Mouse (Mus musculus) MEL (cell line): ENCODE data around the gene Ciart. TPM values are rescaled to one million over a fixed set of nuclear protein-coding genes. Genes with fewer than 3 reads are reported as not detected.

Source experiments
- DNase-seq: peaks from one replicate; pipeline ENCODE4 v3.0.0; 2011; ENCODE audit warnings: low read depth, low spot score
- H3K27ac ChIP-seq: 2 replicates; pipeline ENCODE4 v1.5.1; 2012; ENCODE audit warnings: low read depth, mild to moderate bottlenecking, control low read depth, low read length, moderate library complexity; ENCODE audit not compliant: control insufficient read depth
- H3K27me3 ChIP-seq, 2 experiments: fragments of 150-350 bp in 1 of 2; sonication (generic) in 1 of 2; 2 replicates each; pipeline ENCODE4 v1.6.1; 2012; ENCODE audit warnings: low read length in 2 of 2, mild to moderate bottlenecking in 2 of 2, improper control_type of control experiment in 1 of 2, moderate library complexity in 1 of 2; ENCODE audit not compliant: insufficient read depth in 2 of 2, control insufficient read depth in 1 of 2
- H3K36me3 ChIP-seq, 2 experiments: 2 replicates each; pipeline ENCODE4 v1.6.1; 2012 to 2014; ENCODE audit warnings: low read length in 2 of 2, improper control_type of control experiment in 1 of 2, inconsistent platforms in 1 of 2, mild to moderate bottlenecking in 1 of 2; ENCODE audit not compliant: insufficient read depth in 2 of 2, control insufficient read depth in 1 of 2
- H3K4me1 ChIP-seq, 2 experiments: fragments of 150-350 bp in 1 of 2; sonication (generic) in 1 of 2; 2 replicates each; pipeline ENCODE4 v1.6.1; 2012; ENCODE audit warnings: low read length in 2 of 2, improper control_type of control experiment in 1 of 2, mild to moderate bottlenecking in 1 of 2; ENCODE audit not compliant: insufficient read depth in 2 of 2, control insufficient read depth in 1 of 2
- H3K4me3 ChIP-seq, 2 experiments: fragments of 150-350 bp in 1 of 2; sonication (generic) in 1 of 2; 2 replicates each; pipeline ENCODE4 v1.5.1; 2012; ENCODE audit warnings: low read depth in 2 of 2, low read length in 2 of 2, mild to moderate bottlenecking in 2 of 2, moderate library complexity in 2 of 2, control low read depth in 1 of 2, improper control_type of control experiment in 1 of 2; ENCODE audit not compliant: control insufficient read depth in 1 of 2, insufficient read depth in 1 of 2
- H3K79me2 ChIP-seq: 2 replicates; pipeline ENCODE4 v1.6.1; 2012; ENCODE audit warnings: mild to moderate bottlenecking, low read length, moderate library complexity; ENCODE audit not compliant: control insufficient read depth, poor library complexity, insufficient read depth
- H3K9ac ChIP-seq: 2 replicates; pipeline ENCODE4 v1.6.1; 2012; ENCODE audit warnings: low read depth, mild to moderate bottlenecking, control low read depth, low read length, moderate library complexity; ENCODE audit not compliant: control insufficient read depth, poor library complexity, severe bottlenecking
- H3K9me3 ChIP-seq: fragments of 150-350 bp; sonication (generic); replicated peaks from 2 replicates; pipeline ENCODE4 v1.6.1; 2012; ENCODE audit warnings: mild to moderate bottlenecking, low read length, improper control_type of control experiment, moderate library complexity; ENCODE audit not compliant: insufficient read depth
- CHD1 ChIP-seq: IDR thresholded peaks from 2 replicates; pipeline ENCODE4 v1.6.1; 2012; ENCODE audit warnings: low read depth, mild to moderate bottlenecking, inconsistent platforms, low read length, improper control_type of control experiment
- CHD2 ChIP-seq: IDR thresholded peaks from 2 replicates; pipeline ENCODE4 v1.6.1; 2011; ENCODE audit warnings: low read length, improper control_type of control experiment
- CTCF ChIP-seq, 3 experiments: IDR thresholded peaks in 2 of 3; conservative IDR thresholded peaks in 1 of 3; 2 replicates each; pipeline ENCODE4 v1.5.1; 2011 to 2012; ENCODE audit warnings: low read length in 3 of 3, low read depth in 2 of 3, mild to moderate bottlenecking in 2 of 3, improper control_type of control experiment in 1 of 3, inconsistent platforms in 1 of 3, mixed read lengths in 1 of 3, moderate library complexity in 1 of 3; ENCODE audit not compliant: control insufficient read depth in 1 of 3, insufficient read depth in 1 of 3, poor library complexity in 1 of 3, severe bottlenecking in 1 of 3
- E2F4 ChIP-seq: IDR thresholded peaks from 2 replicates; pipeline ENCODE4 v1.6.1; 2011; ENCODE audit warnings: low read depth, low read length, improper control_type of control experiment, borderline replicate concordance
- EP300 ChIP-seq, 2 experiments: IDR thresholded peaks; 2 replicates each; pipeline ENCODE4 v1.6.1; 2011; ENCODE audit warnings: improper control_type of control experiment in 2 of 2, low read length in 2 of 2, low read depth in 1 of 2, mild to moderate bottlenecking in 1 of 2
- GABPA ChIP-seq: IDR thresholded peaks from 2 replicates; pipeline ENCODE4 v1.6.1; 2012; ENCODE audit warnings: low read depth, mild to moderate bottlenecking, inconsistent platforms, low read length, improper control_type of control experiment, moderate library complexity
- HCFC1 ChIP-seq: IDR thresholded peaks from 2 replicates; pipeline ENCODE4 v1.6.1; 2012; ENCODE audit warnings: low read depth, mild to moderate bottlenecking, inconsistent platforms, low read length, improper control_type of control experiment, moderate library complexity
- KAT2A ChIP-seq: conservative IDR thresholded peaks from 2 replicates; pipeline ENCODE4 v1.6.1; 2012; ENCODE audit warnings: low read depth, low read length, improper control_type of control experiment, inconsistent platforms
- MAFK ChIP-seq: IDR thresholded peaks from 2 replicates; pipeline ENCODE4 v1.6.1; 2011; ENCODE audit warnings: low read depth, mild to moderate bottlenecking, low read length, improper control_type of control experiment, borderline replicate concordance
- MAX ChIP-seq: IDR thresholded peaks from 2 replicates; pipeline ENCODE4 v1.6.1; 2011; ENCODE audit warnings: low read length, improper control_type of control experiment
- MAZ ChIP-seq: IDR thresholded peaks from 2 replicates; pipeline ENCODE4 v1.6.1; 2012; ENCODE audit warnings: low read depth, mild to moderate bottlenecking, inconsistent platforms, low read length, improper control_type of control experiment
- MEF2A ChIP-seq: IDR thresholded peaks from 2 replicates; pipeline ENCODE4 v1.6.1; 2014; ENCODE audit warnings: low read depth, mild to moderate bottlenecking, inconsistent platforms, low read length, improper control_type of control experiment; ENCODE audit not compliant: poor library complexity, insufficient replicate concordance, severe bottlenecking; ENCODE audit errors: extremely low read depth
- MYC ChIP-seq: IDR thresholded peaks from 2 replicates; pipeline ENCODE4 v1.6.1; 2011; ENCODE audit warnings: low read depth, mild to moderate bottlenecking, low read length, improper control_type of control experiment, moderate library complexity
- NRF1 ChIP-seq: IDR thresholded peaks from 2 replicates; pipeline ENCODE4 v1.6.1; 2014; ENCODE audit warnings: low read depth, mild to moderate bottlenecking, inconsistent platforms, low read length, improper control_type of control experiment, moderate library complexity; ENCODE audit not compliant: poor library complexity, insufficient read depth, severe bottlenecking
- POLR2A ChIP-seq, 2 experiments: IDR thresholded peaks; 2 replicates each; pipeline ENCODE4 v1.6.1; 2011 to 2012; ENCODE audit warnings: low read length in 2 of 2, mild to moderate bottlenecking in 2 of 2, control low read depth in 1 of 2, improper control_type of control experiment in 1 of 2, low read depth in 1 of 2, moderate library complexity in 1 of 2; ENCODE audit not compliant: control insufficient read depth in 1 of 2, insufficient read depth in 1 of 2, poor library complexity in 1 of 2
- POLR2AphosphoS2 ChIP-seq: IDR thresholded peaks from 2 replicates; pipeline ENCODE4 v1.6.1; 2011; ENCODE audit warnings: low read length, improper control_type of control experiment
- POLR2AphosphoS5 ChIP-seq: IDR thresholded peaks from 2 replicates; pipeline ENCODE4 v1.6.1; 2012; ENCODE audit warnings: low read depth, borderline replicate concordance, mild to moderate bottlenecking, inconsistent platforms, low read length, moderate library complexity, mixed read lengths
- SIN3A ChIP-seq: IDR thresholded peaks from 2 replicates; pipeline ENCODE4 v1.6.1; 2012; ENCODE audit warnings: low read length, improper control_type of control experiment, inconsistent platforms
- TBP ChIP-seq: IDR thresholded peaks from 2 replicates; pipeline ENCODE4 v1.8.0; 2011; ENCODE audit warnings: low read depth, low read length, improper control_type of control experiment
- UBTF ChIP-seq: IDR thresholded peaks from 2 replicates; pipeline ENCODE4 v1.6.1; 2012; ENCODE audit warnings: low read depth, mild to moderate bottlenecking, inconsistent platforms, low read length, improper control_type of control experiment, moderate library complexity, borderline replicate concordance; ENCODE audit not compliant: insufficient read depth
- USF1 ChIP-seq: IDR thresholded peaks from 2 replicates; pipeline ENCODE4 v1.6.1; 2014; ENCODE audit warnings: low read depth, mild to moderate bottlenecking, inconsistent platforms, low read length, improper control_type of control experiment, moderate library complexity
- ZC3H11A ChIP-seq: IDR thresholded peaks from 2 replicates; pipeline ENCODE4 v1.6.1; 2012; ENCODE audit warnings: low read depth, mild to moderate bottlenecking, inconsistent platforms, low read length, improper control_type of control experiment
- ZMIZ1 ChIP-seq: IDR thresholded peaks from 2 replicates; pipeline ENCODE4 v1.6.1; 2012; ENCODE audit warnings: low read depth, mild to moderate bottlenecking, inconsistent platforms, low read length, improper control_type of control experiment, moderate library complexity
- polyA plus RNA-seq, 2 experiments: library from polyadenylated mRNA; stranded (reverse) in 1 of 2; unstranded in 1 of 2; fragments of >175 nt in 1 of 2; fragments of >200 nt in 1 of 2; gene quantifications; 2 replicates each; pipeline versions ENCODE4 v1.2.1 to v1.2.4; 2012; ENCODE audit warnings: low replicate concordance in 2 of 2, low read depth in 1 of 2; ENCODE audit not compliant: insufficient read length in 2 of 2, insufficient read depth in 1 of 2, missing spikeins in 1 of 2
- total RNA-seq: library from RNA; depleted of rRNA; stranded (reverse); fragments of 300-350 nt; gene quantifications from 2 replicates; pipeline ENCODE4 v1.2.3, GENCODE M21; 2012

Gene Ciart
- total and polyA plus RNA-seq, 3 experiments: 4.9 to 23.8 TPM; not detected in 1

GRCm38 (mm10) chr3:95928658-95929503 is 46.8 kb upstream of the Ciart start, which contains the start of gene Anp32e (continued):
- peak; percentile 77 for TF ChIP-seq HCFC1
- peak; percentile 91 for TF ChIP-seq SIN3A
- TF ChIP-seq ZC3H11A: no peak
- peak; percentile 92 to 97 for TF ChIP-seq POLR2A (IDR thresholded peaks at IDR 0.05; ENCODE audit: control insufficient read depth in 1 of 2, insufficient read depth in 1 of 2, low read depth in 1 of 2, low read length in 2 of 2, poor library complexity in 1 of 2)
- TF ChIP-seq GABPA: no peak
- TF ChIP-seq UBTF: peak; percentile 80; the same call in 1 of the 2 replicates
- TF ChIP-seq MEF2A: no peak
- TF ChIP-seq NRF1: peak; percentile 55; the same call in 1 of the 2 replicates
- peak; percentile 91 for TF ChIP-seq MAX
- no peak for TF ChIP-seq CTCF (IDR thresholded peaks at IDR 0.05 in 2 of 3, conservative IDR thresholded peaks at IDR 0.05 in 1 of 3; ENCODE audit: control insufficient read depth in 1 of 3, insufficient read depth in 1 of 3, low read depth in 2 of 3, low read length in 3 of 3, poor library complexity in 1 of 3, severe bottlenecking in 1 of 3)
- TF ChIP-seq POLR2AphosphoS5: peak; percentile 90
- TF ChIP-seq POLR2AphosphoS2: peak; percentile 94
- peak; percentile 90 for TF ChIP-seq ZMIZ1
- TF ChIP-seq MAFK: no peak
- peak; percentile 99 for TF ChIP-seq E2F4
- TF ChIP-seq CHD1: peak; percentile 90; the same call in 1 of the 2 replicates
- TF ChIP-seq CHD2: peak; percentile 92
- TF ChIP-seq KAT2A: peak; percentile 74
- peak; percentile 92 for TF ChIP-seq MAZ
- TF ChIP-seq USF1: 0 out of 2 replicates have a peak, but pooled peaks have one; percentile 42
- peak; percentile 63; the same call in 1 of the 2 replicates for TF ChIP-seq MYC

- Histone ChIP-seq H3K4me1 (peaks cover 17 to 30% of the 10 kb centered on the region in 2 experiments), H3K4me3 (peak overlapping the region; percentile 54 to 70), H3K36me3 (peaks cover 0 to 38% of the 10 kb centered on the region in 2 experiments; a peak in 2 of 4 replicates), H3K27ac (peak overlapping the region; percentile 90), H3K9me3 (no peaks in the 10 kb centered on the region), H3K27me3 (no peaks in the 10 kb centered on the region), H3K9ac (peak overlapping the region; percentile 83), H3K79me2 (peaks cover 39% of the 10 kb centered on the region)
- DNase-seq: no peak
- no peak for TF ChIP-seq EP300 (IDR thresholded peaks at IDR 0.05; ENCODE audit: low read depth in 1 of 2, low read length in 2 of 2)
- no peak for TF ChIP-seq USF1
- TF ChIP-seq CHD1: peak; percentile 95; the same call in 1 of the 2 replicates
- no peak for TF ChIP-seq CTCF (IDR thresholded peaks at IDR 0.05 in 2 of 3, conservative IDR thresholded peaks at IDR 0.05 in 1 of 3; ENCODE audit: control insufficient read depth in 1 of 3, insufficient read depth in 1 of 3, low read depth in 2 of 3, low read length in 3 of 3, poor library complexity in 1 of 3, severe bottlenecking in 1 of 3)
- TF ChIP-seq TBP: no peak
Observed at GRCm38 (mm10) chr3:95928261-95928657, 46.2 kb upstream of the Ciart start.
